Mouse (Mus musculus) intestine, postnatal 0 days (tissue): ENCODE data around the gene Ttc9c. TPM values are rescaled to one million over a fixed set of nuclear protein-coding genes. Genes with fewer than 3 reads are reported as not detected.

ENCODE experiments used
- ATAC-seq: fragments of 200-750 bp; cut with Nextera tagmentation; 2 replicates; pipeline ENCODE4 v1.8.0; 2017; ENCODE audit warnings: mild to moderate bottlenecking, moderate TSS enrichment, moderate library complexity
- H3K27ac ChIP-seq: fragments of 300-500 bp; sonication (generic); 2 replicates; pipeline ENCODE4 v1.5.1; 2014; ENCODE audit warnings: mild to moderate bottlenecking, low read depth, low read length, moderate library complexity
- H3K27me3 ChIP-seq: fragments of 300-500 bp; sonication (generic); replicated peaks from 2 replicates; pipeline ENCODE4 v1.6.1; 2014; ENCODE audit warnings: low read length, mixed read lengths; ENCODE audit not compliant: control insufficient read depth, insufficient read depth
- H3K36me3 ChIP-seq: fragments of 300-500 bp; sonication (generic); 2 replicates; pipeline ENCODE4 v1.6.1; 2014; ENCODE audit warnings: mild to moderate bottlenecking, moderate library complexity; ENCODE audit not compliant: control insufficient read depth, insufficient read depth
- H3K4me1 ChIP-seq: fragments of 300-500 bp; sonication (generic); replicated peaks from 2 replicates; pipeline ENCODE4 v1.6.1; 2014; ENCODE audit warnings: antibody characterized with exemption, low read length, mixed read lengths; ENCODE audit not compliant: control insufficient read depth, insufficient read depth
- H3K4me2 ChIP-seq: fragments of 300-500 bp; sonication (generic); replicated peaks from 2 replicates; pipeline ENCODE4 v1.6.1; 2014; ENCODE audit warnings: low read depth, mild to moderate bottlenecking, moderate library complexity
- H3K4me3 ChIP-seq: fragments of 300-500 bp; sonication (generic); 2 replicates; pipeline ENCODE4 v1.5.1; 2014; ENCODE audit warnings: low read depth, low read length
- H3K9ac ChIP-seq: fragments of 300-500 bp; sonication (generic); 2 replicates; pipeline ENCODE4 v1.6.1; 2014; ENCODE audit warnings: mild to moderate bottlenecking, low read depth, low read length
- H3K9me3 ChIP-seq: fragments of 300-500 bp; sonication (generic); 2 replicates; pipeline ENCODE4 v1.6.1; 2016; ENCODE audit warnings: mixed run types; ENCODE audit not compliant: control insufficient read depth
- CTCF ChIP-seq: sonication (generic); IDR thresholded peaks from 2 replicates; pipeline ENCODE4 v1.5.1; 2016; ENCODE audit warnings: low read depth, mild to moderate bottlenecking, control low read depth, antibody characterized with exemption, moderate library complexity
- WGBS: fragments of 180-500 bp; shearing (Covaris S2); extraction: QIAGEN DNeasy Blood & Tissue Kit; methylation state at CpG from one replicate; pipeline ENCODE4 v1.1.7; 2014; 5-methylcytosine and 5-hydroxymethylcytosine counted together
- polyA plus RNA-seq: library from polyadenylated mRNA; unstranded; fragments of >200 nt; fragmentation: Nextera tagmentation; extraction: Ambion mirVana; gene quantifications from 2 replicates; pipeline ENCODE4 v1.2.1, GENCODE M21; 2015

The Ttc9c gene
- polyA plus RNA-seq, 1 experiment from 2014 or later = 18.2 TPM

DNA sequence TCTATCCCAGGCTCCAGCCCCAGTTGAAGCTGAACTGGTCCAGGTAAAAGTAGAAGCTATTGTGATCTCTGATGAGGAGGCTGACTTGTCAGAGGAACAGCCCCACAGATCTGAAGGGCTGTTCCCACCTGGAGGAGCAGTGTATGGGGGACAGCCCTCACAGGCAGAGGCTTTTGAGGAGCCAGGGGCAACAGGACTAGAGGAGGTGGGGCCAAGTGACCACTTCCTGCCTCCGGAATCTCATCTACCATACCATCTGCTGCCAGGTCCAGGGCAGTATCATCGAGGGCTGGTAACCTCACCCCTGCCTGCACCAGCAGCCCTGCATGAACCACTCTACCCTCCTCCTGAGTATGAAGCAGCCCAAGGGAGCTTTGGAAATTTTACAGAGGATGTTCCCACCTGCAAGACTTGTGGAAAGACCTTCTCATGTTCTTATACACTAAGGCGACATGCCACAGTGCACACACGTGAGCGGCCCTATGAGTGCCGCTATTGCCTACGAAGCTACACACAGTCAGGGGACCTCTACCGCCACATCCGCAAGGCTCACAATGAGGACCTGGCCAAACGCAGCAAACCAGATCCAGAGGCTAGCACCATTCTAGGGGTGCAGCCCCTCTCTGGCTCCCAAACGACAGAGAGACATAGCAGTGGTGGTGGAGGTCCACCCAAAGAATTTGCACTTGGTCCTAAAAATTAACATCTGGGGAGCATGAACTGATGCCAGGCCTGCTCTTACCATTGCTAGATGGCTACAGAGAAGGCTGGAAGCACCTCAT lies 15.1 kb downstream of the Ttc9c start:
- no peaks in the 10 kb centered on the region for H3K4me1 ChIP-seq
- H3K27me3 ChIP-seq = no peaks in the 10 kb centered on the region
- no peak for TF ChIP-seq CTCF
- no peak overlapping the region for H3K27ac ChIP-seq
- H3K9ac ChIP-seq = no peak overlapping the region
- H3K4me2 ChIP-seq = no peak overlapping the region
- WGBS = 90% methylated on average over 11 of the region's 11 CpGs
- no peak overlapping the region for H3K4me3 ChIP-seq
- no peak for ATAC-seq
- no peaks in the 10 kb centered on the region for H3K9me3 ChIP-seq
- H3K36me3 ChIP-seq = peaks cover 17% of the 10 kb centered on the region

DNA sequence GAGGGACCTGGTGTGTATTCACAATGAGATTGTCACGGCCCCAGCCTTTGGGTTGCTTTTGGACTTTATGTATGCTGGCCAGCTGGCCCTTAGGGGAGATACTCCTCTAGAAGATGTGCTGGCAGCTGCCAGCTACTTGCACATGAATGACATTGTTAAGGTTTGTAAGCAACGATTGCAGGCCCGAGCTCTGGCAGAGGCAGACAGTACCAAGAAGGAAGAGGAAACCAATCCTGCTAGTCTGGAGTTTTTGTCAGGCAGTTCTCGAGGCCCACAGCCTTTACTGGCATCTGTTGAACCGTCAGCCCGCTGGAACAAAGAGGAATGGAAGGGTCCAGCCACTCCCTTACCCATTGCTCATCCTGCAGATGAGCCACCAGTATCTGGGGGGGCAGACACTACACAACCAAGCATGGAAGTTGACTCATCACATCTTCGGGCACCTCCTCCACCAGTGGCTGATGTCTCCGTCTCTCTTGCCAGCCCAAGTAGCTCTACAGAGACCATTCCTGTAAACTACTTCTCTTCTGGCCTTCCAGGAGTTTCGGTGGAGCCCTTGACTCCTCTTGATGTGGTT lies 15.8 kb downstream of the Ttc9c start:
- H3K9me3 ChIP-seq = no peaks in the 10 kb centered on the region
- H3K4me1 ChIP-seq = no peaks in the 10 kb centered on the region
- no peak overlapping the region for H3K9ac ChIP-seq
- WGBS = 92% methylated on average over 9 of the region's 9 CpGs
- 0 out of 2 replicates have a peak overlapping the region, but pooled peaks have one; percentile 63 for H3K27ac ChIP-seq
- H3K4me3 ChIP-seq = no peak overlapping the region
- TF ChIP-seq CTCF = no peak
- no peaks in the 10 kb centered on the region for H3K27me3 ChIP-seq
- H3K36me3 ChIP-seq = peaks cover 15% of the 10 kb centered on the region
- no peak for ATAC-seq
- H3K4me2 ChIP-seq = peak overlapping the region; percentile 77

DNA sequence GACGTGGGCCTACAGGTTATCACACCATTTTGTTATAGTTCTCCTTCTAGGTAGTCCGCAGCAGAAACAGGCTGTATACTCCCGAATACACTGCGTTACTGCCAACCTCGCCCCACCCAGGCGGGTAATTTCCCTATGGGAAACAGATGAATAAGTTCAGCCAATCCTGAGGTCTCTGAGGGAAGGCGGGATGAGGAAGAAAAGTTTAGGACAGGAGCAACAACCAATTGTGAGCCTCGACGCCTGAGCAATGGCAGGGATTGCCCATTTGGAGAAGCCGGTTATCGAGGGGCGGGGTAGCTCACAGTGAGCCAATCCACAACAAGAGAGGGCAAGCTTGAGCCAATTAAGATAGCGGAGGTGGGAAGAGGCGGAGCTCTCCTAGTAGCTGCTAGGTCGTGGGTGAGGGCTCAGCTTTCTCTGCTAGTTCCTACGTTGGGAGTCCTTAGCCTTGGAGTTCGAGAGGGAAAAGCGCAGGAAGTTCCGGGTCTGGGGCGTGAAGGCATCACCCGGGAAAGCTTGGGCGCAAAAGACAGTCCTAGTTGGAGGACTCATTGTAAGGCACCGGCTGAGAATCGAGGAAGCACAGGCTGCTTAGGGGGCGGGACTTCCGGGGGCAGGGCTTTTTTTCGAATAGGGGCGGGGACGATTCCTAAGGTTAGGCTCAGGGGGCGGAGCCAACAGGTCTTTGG lies 16.9 kb downstream of the Ttc9c start, which contains the start of gene Zbtb3:
Gene Zbtb3 (plus strand): TSS at position 426 of the 692 bp plus-strand sequence.
- Histone ChIP-seq H3K27me3 (no peaks in the 10 kb centered on the region), H3K27ac (peak within 1 kb of the TSS; percentile 63; the same call in 1 of the 2 replicates), H3K4me1 (0 out of 2 replicates have a peak, but pooled peaks cover under 1% of the 10 kb centered on the region), H3K9ac (no peak within 1 kb of the TSS), H3K4me3 (peak within 1 kb of the TSS; percentile 49), H3K36me3 (peaks cover 7% of the 10 kb centered on the region; the same call in 1 of the 2 replicates), H3K4me2 (peak within 1 kb of the TSS; percentile 77), H3K9me3 (no peaks in the 10 kb centered on the region)
- under 1% methylated on average over 30 of the region's 30 CpGs for WGBS
- peak; percentile 98 for ATAC-seq
- TF ChIP-seq CTCF = no peak

DNA sequence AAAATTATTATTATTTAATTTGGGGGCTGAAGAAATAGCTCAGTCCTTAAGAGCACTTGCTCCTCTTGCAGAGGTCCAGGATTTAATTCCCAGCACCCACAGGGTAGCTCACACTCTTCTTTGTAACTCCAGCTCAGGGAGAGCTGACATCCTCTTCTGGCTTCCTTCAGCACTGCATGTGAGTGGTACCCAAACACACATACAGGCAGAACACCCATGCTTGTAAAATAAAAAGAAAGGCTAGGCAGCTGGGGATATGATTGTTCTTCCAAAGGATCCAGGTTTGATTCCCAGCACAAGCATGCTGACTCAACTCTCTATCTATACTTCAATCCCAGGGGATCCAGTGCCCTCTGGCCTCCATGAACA lies 20.2 kb downstream of the Ttc9c start:
- no peak for ATAC-seq
- peaks cover 17% of the 10 kb centered on the region for H3K36me3 ChIP-seq
- H3K9me3 ChIP-seq = no peaks in the 10 kb centered on the region
- 0 out of 2 replicates have a peak, but pooled peaks cover 4% of the 10 kb centered on the region for H3K4me1 ChIP-seq
- H3K27ac ChIP-seq = no peak overlapping the region
- H3K4me3 ChIP-seq = peak overlapping the region; percentile 69
- H3K27me3 ChIP-seq = no peaks in the 10 kb centered on the region
- peak; percentile 21; the same call in 1 of the 2 replicates for TF ChIP-seq CTCF
- H3K9ac ChIP-seq = no peak overlapping the region
- H3K4me2 ChIP-seq = peak overlapping the region; percentile 81

DNA sequence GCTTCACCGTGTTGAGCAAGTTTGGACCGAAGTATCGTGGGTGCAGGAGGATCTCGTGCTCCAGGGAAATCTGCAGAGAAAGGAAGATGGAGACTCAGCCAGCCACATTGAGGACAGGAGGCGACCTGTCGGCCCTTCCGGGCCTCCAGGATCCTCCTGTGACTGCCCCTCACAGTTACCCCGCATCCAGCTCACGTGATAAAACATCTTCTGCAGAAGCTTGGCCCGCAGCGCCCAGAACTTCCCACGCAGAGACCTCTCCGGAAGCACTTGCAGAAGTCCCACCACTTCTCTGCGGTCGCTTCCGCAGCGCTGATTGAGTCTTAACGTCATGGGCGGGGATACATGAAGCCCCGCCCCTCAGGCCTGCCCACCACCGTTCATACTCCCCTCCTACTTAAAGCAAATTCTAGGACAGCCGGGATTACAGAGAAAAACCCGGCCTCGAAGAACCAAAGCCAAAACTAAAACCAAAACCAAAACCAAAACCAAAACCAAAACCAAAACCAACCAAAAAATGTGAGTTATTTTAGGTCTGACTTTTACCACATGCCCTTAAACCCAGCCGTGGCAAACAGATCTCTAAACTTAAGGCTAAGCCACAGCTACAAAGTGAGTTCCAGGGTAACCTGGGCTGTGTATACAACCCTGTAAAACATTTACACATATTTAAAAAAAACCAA lies 20.7 kb downstream of the Ttc9c start, which contains the start of gene Polr2g:
Gene Polr2g (minus strand): TSS at position 314 of the 683 bp plus-strand sequence.
- H3K9ac ChIP-seq = peak within 1 kb of the TSS; percentile 68
- H3K4me2 ChIP-seq = peak within 1 kb of the TSS; percentile 81
- TF ChIP-seq CTCF = no peak
- 1% methylated on average over 25 of the region's 25 CpGs for WGBS
- H3K4me3 ChIP-seq = peak within 1 kb of the TSS; percentile 69
- H3K4me1 ChIP-seq = 0 out of 2 replicates have a peak, but pooled peaks cover 4% of the 10 kb centered on the region
- peak; percentile 74 for ATAC-seq
- H3K27ac ChIP-seq = peak within 1 kb of the TSS; percentile 71
- no peaks in the 10 kb centered on the region for H3K27me3 ChIP-seq
- H3K36me3 ChIP-seq = peaks cover 23% of the 10 kb centered on the region
- no peaks in the 10 kb centered on the region for H3K9me3 ChIP-seq

DNA sequence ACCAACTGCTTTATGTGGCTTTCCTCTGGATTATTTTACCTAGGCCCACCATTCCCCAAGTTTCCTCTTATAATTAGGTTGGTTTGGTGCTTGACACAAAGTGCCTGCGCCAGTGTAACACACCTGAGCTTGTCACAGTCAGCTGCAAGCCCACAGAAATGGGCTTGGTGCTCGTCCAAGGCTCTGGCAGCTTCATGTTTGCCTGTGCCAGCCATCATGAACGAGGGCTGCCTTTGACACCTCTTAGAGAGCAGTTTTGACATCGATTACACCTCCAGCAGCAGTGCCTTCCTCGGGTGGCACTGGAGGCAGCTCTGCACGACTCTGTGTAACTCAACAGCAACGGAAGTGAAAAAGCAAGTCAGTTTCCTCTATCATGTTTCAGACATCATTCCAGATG lies 29.0 kb downstream of the Ttc9c start:
- ATAC-seq = no peak
- peaks cover 26% of the 10 kb centered on the region for H3K36me3 ChIP-seq
- H3K4me1 ChIP-seq = no peaks in the 10 kb centered on the region
- no peak for TF ChIP-seq CTCF
- H3K9ac ChIP-seq = no peak overlapping the region
- 86% methylated on average over 7 of the region's 7 CpGs for WGBS
- no peaks in the 10 kb centered on the region for H3K27me3 ChIP-seq
- no peak overlapping the region for H3K4me2 ChIP-seq
- no peak overlapping the region for H3K4me3 ChIP-seq
- no peaks in the 10 kb centered on the region for H3K9me3 ChIP-seq
- H3K27ac ChIP-seq = no peak overlapping the region
